Mouse (Mus musculus) layer of hippocampus, adult 11-12 months (tissue): ENCODE measurements around the gene Morc3.
A peak's percentile ranks its signal among the peaks of the same experiment; 100 is the strongest.
"Not testable (repeated sequence)": the region's sequence is repeated elsewhere in the genome, so short reads cannot be mapped to it uniquely, and the experiment has no call there.

Experiments
- DNase-seq: peaks from one replicate; pipeline ENCODE4 v3.0.0; 2022; ENCODE audit warnings: low spot score

Morc3 gene

GRCm38 (mm10) chr16:93818691-93819324 lies 13.1 kb upstream of the Morc3 start:
- no peak for DNase-seq

GRCm38 (mm10) chr16:93819325-93819696 lies 12.6 kb upstream of the Morc3 start:
- no peak for DNase-seq

GRCm38 (mm10) chr16:93820040-93820439 lies 11.9 kb upstream of the Morc3 start:
- DNase-seq = no peak

GRCm38 (mm10) chr16:93821706-93822105 lies 10.2 kb upstream of the Morc3 start:
- DNase-seq = no peak

- not testable (repeated sequence) for DNase-seq
These were observed 9.3 kb upstream of the Morc3 start for GRCm38 (mm10) chr16:93822433-93823225.

- DNase-seq = no peak
These were observed 7.1 kb upstream of the Morc3 start for GRCm38 (mm10) chr16:93824799-93825198.

GRCm38 (mm10) chr16:93825463-93825862 lies 6.5 kb upstream of the Morc3 start:
- no peak for DNase-seq

GRCm38 (mm10) chr16:93826054-93826453 lies 5.9 kb upstream of the Morc3 start:
- DNase-seq = no peak

- not testable (repeated sequence) for DNase-seq
These were observed 5.4 kb upstream of the Morc3 start for GRCm38 (mm10) chr16:93826478-93826877.

- DNase-seq = no peak
These were observed 5.0 kb upstream of the Morc3 start for GRCm38 (mm10) chr16:93826909-93827308.

GRCm38 (mm10) chr16:93829526-93829925 lies 2.4 kb upstream of the Morc3 start:
- DNase-seq = no peak

- DNase-seq = no peak
These were observed 1.9 kb upstream of the Morc3 start for GRCm38 (mm10) chr16:93830071-93830470.

- DNase-seq = no peak
These were observed 1.0 kb upstream of the Morc3 start for GRCm38 (mm10) chr16:93830916-93831315.

GRCm38 (mm10) chr16:93832451-93833276 lies 743 bp downstream of the Morc3 start:
- DNase-seq = peak; percentile 44

GRCm38 (mm10) chr16:93833551-93833950 lies 1.6 kb downstream of the Morc3 start:
- no peak for DNase-seq

- no peak for DNase-seq
These were observed 2.2 kb downstream of the Morc3 start for GRCm38 (mm10) chr16:93834076-93834475.

- no peak for DNase-seq
These were observed 7.1 kb downstream of the Morc3 start for GRCm38 (mm10) chr16:93839049-93839448.

GRCm38 (mm10) chr16:93850527-93850926 lies 18.6 kb downstream of the Morc3 start:
- no peak for DNase-seq

GRCm38 (mm10) chr16:93859967-93860366 lies 28.0 kb downstream of the Morc3 start:
- no peak for DNase-seq

GRCm38 (mm10) chr16:93860686-93861085 lies 28.8 kb downstream of the Morc3 start:
- no peak for DNase-seq

- DNase-seq = no peak
These were observed 42.9 kb downstream of the Morc3 start for GRCm38 (mm10) chr16:93874841-93875240.

- no peak for DNase-seq
These were observed 45.9 kb downstream of the Morc3 start for GRCm38 (mm10) chr16:93877612-93878380.
